Mouse (Mus musculus): Measurements from ENCODE around the gene Oas1a. TPM values are rescaled to one million over a fixed set of nuclear protein-coding genes. Genes with fewer than 3 reads are reported as not detected.
"Not testable (repeated sequence)": the region's sequence is repeated elsewhere in the genome, so short reads cannot be mapped to it uniquely, and the experiment has no call there.

Oas1a gene
- polyA plus RNA-seq, 1 experiment from 2014 or later, result 0.24 TPM

DNA sequence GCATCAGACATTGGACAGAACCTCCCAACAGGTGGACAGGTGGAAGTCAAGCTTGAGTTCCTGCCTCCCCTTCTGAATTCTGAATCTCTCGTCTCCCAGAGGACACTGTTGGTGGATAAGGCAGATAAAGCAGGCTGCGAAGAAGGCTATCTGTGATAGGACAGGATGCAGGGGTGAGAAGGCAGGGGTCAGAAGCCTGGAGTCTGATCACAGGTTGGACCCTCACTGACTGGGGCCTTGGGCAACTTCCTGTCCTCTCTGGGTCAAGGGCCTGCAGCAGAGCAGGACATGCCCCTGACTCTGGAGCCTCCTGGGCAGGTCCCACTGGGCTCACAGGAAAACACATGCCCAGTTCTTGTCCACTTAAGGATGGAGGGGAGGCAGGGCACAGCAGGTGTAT is 19.0 kb upstream of the Oas1a start:
- H3K4me1 ChIP-seq (ENCODE audit: control insufficient read depth, insufficient read depth, low read length); H3K4me3 ChIP-seq (ENCODE audit: low read depth, low read length); ATAC-seq (replicated peaks; ENCODE audit: insufficient number of reproducible peaks, low FRiP score, low TSS enrichment); H3K36me3 ChIP-seq (ENCODE audit: control insufficient read depth, insufficient read depth, low read length); H3K27me3 ChIP-seq (ENCODE audit: control insufficient read depth, insufficient read depth, low read length); H3K9ac ChIP-seq (ENCODE audit: low read depth, low read length); H3K9me3 ChIP-seq (replicated peaks; ENCODE audit: control insufficient read depth, low read length); H3K27ac ChIP-seq (ENCODE audit: low read depth, low read length); H3K4me2 ChIP-seq: not testable (repeated sequence)
- 34% methylated on average over 2 of the region's 2 CpGs for WGBS (ENCODE audit: insufficient replicate concordance)

DNA sequence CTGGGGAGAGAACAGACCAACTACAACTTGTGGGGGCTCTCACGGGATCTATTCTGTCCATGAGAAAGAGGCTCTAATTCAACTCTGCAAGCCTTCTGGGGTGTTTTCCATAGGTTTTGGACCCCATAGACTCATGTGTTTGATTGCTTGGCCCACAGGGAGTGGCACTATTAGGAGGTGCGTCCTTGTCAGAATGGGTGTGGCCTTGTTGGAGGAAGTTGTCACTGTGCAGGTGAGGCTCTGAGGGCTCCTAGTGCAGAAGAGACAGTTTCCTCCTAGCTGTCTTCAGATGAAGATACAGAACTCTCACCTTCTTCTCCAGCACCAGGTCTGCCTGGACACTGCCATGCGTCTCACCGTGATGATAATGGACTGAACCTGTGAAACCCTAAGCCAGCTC is 17.2 kb upstream of the Oas1a start:
- 77% methylated on average over 4 of the region's 4 CpGs for WGBS (ENCODE audit: insufficient replicate concordance)
- H3K27ac ChIP-seq (ENCODE audit: low read depth, low read length); H3K4me3 ChIP-seq (ENCODE audit: low read depth, low read length); H3K9me3 ChIP-seq (replicated peaks; ENCODE audit: control insufficient read depth, low read length); ATAC-seq (replicated peaks; ENCODE audit: insufficient number of reproducible peaks, low FRiP score, low TSS enrichment); H3K4me2 ChIP-seq; H3K27me3 ChIP-seq (ENCODE audit: control insufficient read depth, insufficient read depth, low read length); H3K9ac ChIP-seq (ENCODE audit: low read depth, low read length); H3K36me3 ChIP-seq (ENCODE audit: control insufficient read depth, insufficient read depth, low read length); H3K4me1 ChIP-seq (ENCODE audit: control insufficient read depth, insufficient read depth, low read length): not testable (repeated sequence)

DNA sequence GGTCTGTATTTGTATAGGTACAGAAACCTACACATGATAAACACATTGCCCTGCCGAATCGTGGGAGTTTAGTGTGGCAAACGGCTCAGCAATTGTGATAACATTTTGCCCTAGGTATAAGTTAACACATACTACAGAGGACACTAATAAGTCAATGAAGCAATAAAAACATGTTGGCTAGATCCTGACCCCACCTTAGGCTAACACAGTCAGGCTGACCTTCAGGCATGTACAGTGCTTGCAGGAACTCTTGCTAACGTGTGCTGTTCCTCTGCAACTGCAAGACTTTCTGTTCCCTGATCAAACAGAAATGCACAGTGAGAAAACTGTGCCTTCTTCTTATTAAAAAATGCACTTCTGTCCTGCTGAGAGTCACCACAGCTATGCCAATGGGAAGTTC is 16.6 kb upstream of the Oas1a start:
- Histone ChIP-seq H3K4me1 (ENCODE audit: control insufficient read depth, insufficient read depth, low read length) (no peaks in the 10 kb centered on the region), H3K4me3 (ENCODE audit: low read depth, low read length) (no peak overlapping the region), H3K9me3 (replicated peaks; ENCODE audit: control insufficient read depth, low read length) (no peaks in the 10 kb centered on the region), H3K4me2 (no peak overlapping the region), H3K36me3 (ENCODE audit: control insufficient read depth, insufficient read depth, low read length) (no peaks in the 10 kb centered on the region), H3K27me3 (ENCODE audit: control insufficient read depth, insufficient read depth, low read length) (no peaks in the 10 kb centered on the region), H3K9ac (ENCODE audit: low read depth, low read length) (no peak overlapping the region), H3K27ac (ENCODE audit: low read depth, low read length) (no peak overlapping the region)
- 77% methylated on average over 4 of the region's 4 CpGs for WGBS (ENCODE audit: insufficient replicate concordance)
- ATAC-seq (replicated peaks; ENCODE audit: insufficient number of reproducible peaks, low FRiP score, low TSS enrichment), result no peak

DNA sequence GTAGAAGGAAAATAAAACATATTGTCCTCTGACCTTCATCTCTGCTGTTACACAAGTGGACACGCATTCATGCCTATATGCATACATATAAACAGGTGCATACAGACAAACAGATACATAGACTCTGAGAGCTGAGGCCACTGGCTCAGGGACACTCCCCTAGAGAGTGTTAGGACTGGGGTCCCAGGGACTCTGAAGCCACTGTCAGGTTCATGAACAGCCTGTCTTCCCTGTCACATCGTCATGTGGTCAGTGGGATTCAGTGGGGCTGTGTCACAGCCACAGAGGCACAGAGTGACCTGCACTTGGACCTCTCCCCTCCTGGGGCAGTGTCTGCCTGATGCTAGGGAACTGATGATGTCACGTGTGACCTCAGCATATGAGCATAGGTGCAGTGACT is 13.0 kb upstream of the Oas1a start:
- Histone ChIP-seq H3K4me2 (no peak overlapping the region), H3K36me3 (ENCODE audit: control insufficient read depth, insufficient read depth, low read length) (no peaks in the 10 kb centered on the region), H3K9ac (ENCODE audit: low read depth, low read length) (no peak overlapping the region), H3K4me1 (ENCODE audit: control insufficient read depth, insufficient read depth, low read length) (no peaks in the 10 kb centered on the region), H3K4me3 (ENCODE audit: low read depth, low read length) (no peak overlapping the region), H3K27me3 (ENCODE audit: control insufficient read depth, insufficient read depth, low read length) (no peaks in the 10 kb centered on the region), H3K9me3 (replicated peaks; ENCODE audit: control insufficient read depth, low read length) (no peaks in the 10 kb centered on the region; the same call in 1 of the 2 replicates), H3K27ac (ENCODE audit: low read depth, low read length) (no peak overlapping the region)
- ATAC-seq (replicated peaks; ENCODE audit: insufficient number of reproducible peaks, low FRiP score, low TSS enrichment), result no peak
- WGBS (ENCODE audit: insufficient replicate concordance), result 79% methylated on average over 3 of the region's 3 CpGs

DNA sequence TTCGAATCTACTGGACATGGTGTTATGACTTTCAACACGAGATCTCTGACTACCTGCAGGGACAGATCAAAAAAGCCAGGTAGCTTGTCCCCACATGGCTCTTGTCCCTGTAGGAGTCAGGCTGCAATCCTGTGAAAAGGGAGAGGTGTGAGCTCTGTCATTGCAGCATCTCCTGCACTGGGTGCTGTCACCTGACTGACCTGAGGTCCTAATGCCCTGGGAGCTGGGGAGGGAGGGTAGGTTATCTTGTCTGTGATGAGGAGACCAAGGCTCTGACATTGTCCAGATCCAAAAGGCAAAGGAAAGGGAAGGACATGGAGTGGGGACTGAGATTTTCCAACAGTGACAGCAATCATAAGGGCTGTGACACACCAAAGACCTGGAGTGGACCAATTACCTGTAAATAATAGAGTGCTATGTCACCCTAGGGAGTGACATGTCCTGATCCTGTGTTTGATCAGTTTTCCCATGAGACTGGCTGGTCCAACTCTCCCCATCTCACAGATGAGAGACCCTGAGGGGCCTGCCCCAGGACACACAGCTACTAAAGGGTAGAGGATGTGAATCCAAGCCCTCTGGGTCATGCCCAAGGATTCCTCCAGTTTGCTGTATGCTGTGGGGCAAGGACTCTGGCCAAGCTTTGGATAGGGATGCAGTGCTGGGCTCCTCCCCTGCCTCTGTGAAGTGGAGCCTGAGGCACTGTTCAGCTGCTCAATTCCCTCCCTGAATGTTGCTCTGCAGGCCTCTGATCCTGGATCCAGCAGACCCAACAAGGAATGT is 12.0 kb upstream of the Oas1a start:
- H3K4me1 ChIP-seq (ENCODE audit: control insufficient read depth, insufficient read depth, low read length); H3K9ac ChIP-seq (ENCODE audit: low read depth, low read length); H3K27ac ChIP-seq (ENCODE audit: low read depth, low read length); H3K4me3 ChIP-seq (ENCODE audit: low read depth, low read length); H3K4me2 ChIP-seq; H3K9me3 ChIP-seq (replicated peaks; ENCODE audit: control insufficient read depth, low read length); ATAC-seq (replicated peaks; ENCODE audit: insufficient number of reproducible peaks, low FRiP score, low TSS enrichment); H3K36me3 ChIP-seq (ENCODE audit: control insufficient read depth, insufficient read depth, low read length); H3K27me3 ChIP-seq (ENCODE audit: control insufficient read depth, insufficient read depth, low read length): not testable (repeated sequence)
- WGBS (ENCODE audit: insufficient replicate concordance), result 53% methylated on average over 2 of the region's 2 CpGs

DNA sequence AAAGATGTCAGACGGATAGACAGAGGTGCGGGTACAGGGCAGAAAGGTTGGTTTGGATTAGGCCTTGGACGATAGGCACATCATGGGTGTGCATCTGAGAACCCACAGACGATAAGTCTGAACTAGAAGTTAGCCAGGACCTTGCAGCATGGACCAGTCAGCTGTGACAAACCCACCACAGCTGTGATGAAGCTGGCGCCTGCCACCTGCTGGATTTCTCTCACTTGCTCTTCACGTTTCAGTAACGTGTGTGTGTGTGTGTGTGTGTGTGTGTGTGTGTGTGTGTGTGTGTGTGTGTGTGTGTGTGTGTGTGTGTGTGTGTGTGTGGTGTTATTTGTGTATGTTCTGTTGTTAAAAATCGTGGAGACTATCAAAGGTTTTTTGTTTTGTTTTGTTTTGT is 6.9 kb upstream of the Oas1a start, which contains the start of gene Oas1d:
TSS of gene Oas1d (plus strand) at position 333 of the 400 bp plus-strand sequence.
- not testable (repeated sequence) for H3K4me1 ChIP-seq (ENCODE audit: control insufficient read depth, insufficient read depth, low read length); H3K27ac ChIP-seq (ENCODE audit: low read depth, low read length); H3K9ac ChIP-seq (ENCODE audit: low read depth, low read length); H3K27me3 ChIP-seq (ENCODE audit: control insufficient read depth, insufficient read depth, low read length); H3K9me3 ChIP-seq (replicated peaks; ENCODE audit: control insufficient read depth, low read length); H3K36me3 ChIP-seq (ENCODE audit: control insufficient read depth, insufficient read depth, low read length); ATAC-seq (replicated peaks; ENCODE audit: insufficient number of reproducible peaks, low FRiP score, low TSS enrichment); H3K4me3 ChIP-seq (ENCODE audit: low read depth, low read length); H3K4me2 ChIP-seq
- WGBS (ENCODE audit: insufficient replicate concordance), result 44% methylated on average over 8 of the region's 8 CpGs

DNA sequence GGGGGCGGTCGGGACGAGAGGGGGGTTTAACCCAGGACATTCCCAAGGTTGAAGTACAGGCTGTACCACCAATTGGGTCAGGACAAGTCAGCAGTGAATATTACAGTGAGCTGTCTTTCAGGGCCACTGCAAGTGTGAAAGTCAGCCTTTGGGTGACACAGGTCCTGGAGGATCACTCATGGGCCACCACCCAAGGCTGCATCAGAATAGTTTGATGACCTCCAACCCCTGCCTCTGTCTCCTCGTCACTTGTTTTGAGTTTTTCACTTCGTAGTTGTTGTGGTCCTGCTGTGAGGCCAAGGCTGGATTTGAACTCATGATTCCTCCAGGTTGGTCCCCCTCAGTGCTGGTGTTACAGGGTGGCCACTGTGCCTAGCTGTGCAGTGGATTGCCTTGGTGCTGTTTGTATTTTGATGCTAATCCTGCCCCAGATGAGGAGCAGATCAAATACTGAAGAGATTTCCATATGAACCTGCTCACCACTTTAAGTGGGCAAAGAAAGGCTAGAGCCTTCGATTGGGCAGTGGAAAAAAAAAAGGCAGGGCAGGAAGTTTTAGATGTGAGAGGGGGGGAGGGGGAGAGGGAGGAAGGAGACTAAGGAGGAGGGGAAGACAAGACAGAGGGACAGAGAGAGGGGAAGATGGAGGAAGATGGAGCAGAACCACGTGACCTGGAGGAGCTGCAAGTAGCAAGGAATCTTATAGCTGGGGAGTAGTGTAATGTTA is 1.0 kb upstream of the Oas1a start:
- no peaks in the 10 kb centered on the region for H3K4me1 ChIP-seq (ENCODE audit: control insufficient read depth, insufficient read depth, low read length)
- H3K4me3 ChIP-seq (ENCODE audit: low read depth, low read length), result no peak overlapping the region
- no peak overlapping the region for H3K27ac ChIP-seq (ENCODE audit: low read depth, low read length)
- H3K9me3 ChIP-seq (replicated peaks; ENCODE audit: control insufficient read depth, low read length), result no peaks in the 10 kb centered on the region
- 45% methylated on average over 7 of the region's 7 CpGs for WGBS (ENCODE audit: insufficient replicate concordance)
- H3K27me3 ChIP-seq (ENCODE audit: control insufficient read depth, insufficient read depth, low read length), result no peaks in the 10 kb centered on the region
- H3K4me2 ChIP-seq, result no peak overlapping the region
- no peak for ATAC-seq (replicated peaks; ENCODE audit: insufficient number of reproducible peaks, low FRiP score, low TSS enrichment)
- no peaks in the 10 kb centered on the region for H3K36me3 ChIP-seq (ENCODE audit: control insufficient read depth, insufficient read depth, low read length)
- no peak overlapping the region for H3K9ac ChIP-seq (ENCODE audit: low read depth, low read length)

DNA sequence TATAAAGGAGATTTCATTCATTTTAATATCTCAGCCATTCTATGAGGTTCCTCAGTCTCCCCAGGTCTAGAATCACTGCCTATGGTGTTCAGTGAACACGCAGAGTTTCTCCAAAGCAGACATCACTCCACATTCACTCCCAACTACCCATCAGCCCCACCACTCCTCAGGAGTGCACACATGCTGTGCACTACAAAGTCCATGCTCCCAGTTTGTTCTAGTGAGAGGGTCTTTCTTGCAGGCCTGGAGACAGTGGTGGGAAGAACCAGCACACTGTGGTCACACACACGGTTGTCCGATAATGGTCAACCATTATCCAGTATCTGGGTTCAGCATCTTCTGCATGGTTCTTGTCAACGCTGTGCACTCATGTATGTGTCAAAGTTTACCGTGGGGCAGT is 5.3 kb downstream of the Oas1a start:
- H3K36me3 ChIP-seq (ENCODE audit: control insufficient read depth, insufficient read depth, low read length), result no peaks in the 10 kb centered on the region
- no peaks in the 10 kb centered on the region for H3K4me1 ChIP-seq (ENCODE audit: control insufficient read depth, insufficient read depth, low read length)
- H3K4me2 ChIP-seq, result no peak overlapping the region
- no peak overlapping the region for H3K27ac ChIP-seq (ENCODE audit: low read depth, low read length)
- ATAC-seq (replicated peaks; ENCODE audit: insufficient number of reproducible peaks, low FRiP score, low TSS enrichment), result no peak
- 88% methylated on average over 5 of the region's 5 CpGs for WGBS (ENCODE audit: insufficient replicate concordance)
- H3K4me3 ChIP-seq (ENCODE audit: low read depth, low read length), result no peak overlapping the region
- H3K27me3 ChIP-seq (ENCODE audit: control insufficient read depth, insufficient read depth, low read length), result no peaks in the 10 kb centered on the region
- no peak overlapping the region for H3K9ac ChIP-seq (ENCODE audit: low read depth, low read length)
- H3K9me3 ChIP-seq (replicated peaks; ENCODE audit: control insufficient read depth, low read length), result no peaks in the 10 kb centered on the region

DNA sequence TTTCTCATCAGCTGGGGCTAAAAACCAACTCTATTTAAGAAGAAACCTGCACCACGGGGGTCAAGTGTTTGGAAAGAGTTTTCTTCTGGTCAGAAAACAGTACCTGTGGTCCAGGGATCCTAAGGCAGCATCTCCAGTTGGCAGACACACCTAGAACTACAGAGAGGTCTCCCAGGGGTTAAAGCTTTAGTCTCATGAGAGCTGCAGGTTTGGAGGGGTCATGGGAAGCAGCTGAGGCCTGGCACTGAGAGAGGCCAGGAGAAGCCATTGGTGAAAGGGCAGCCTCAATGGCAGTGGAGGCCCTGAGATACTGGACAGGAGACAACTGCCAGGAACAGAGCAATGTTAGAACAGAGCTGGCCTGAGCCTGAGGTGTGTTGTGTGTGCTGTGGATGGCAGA is 6.7 kb downstream of the Oas1a start:
- Histone ChIP-seq H3K9me3 (replicated peaks; ENCODE audit: control insufficient read depth, low read length) (no peaks in the 10 kb centered on the region), H3K4me2 (no peak overlapping the region), H3K4me3 (ENCODE audit: low read depth, low read length) (no peak overlapping the region), H3K27me3 (ENCODE audit: control insufficient read depth, insufficient read depth, low read length) (no peaks in the 10 kb centered on the region), H3K9ac (ENCODE audit: low read depth, low read length) (no peak overlapping the region), H3K4me1 (ENCODE audit: control insufficient read depth, insufficient read depth, low read length) (no peaks in the 10 kb centered on the region), H3K27ac (ENCODE audit: low read depth, low read length) (no peak overlapping the region), H3K36me3 (ENCODE audit: control insufficient read depth, insufficient read depth, low read length) (no peaks in the 10 kb centered on the region)
- WGBS (ENCODE audit: insufficient replicate concordance), result 38% methylated on average over 1 of the region's 1 CpGs
- no peak for ATAC-seq (replicated peaks; ENCODE audit: insufficient number of reproducible peaks, low FRiP score, low TSS enrichment)
